Mouse (Mus musculus): ENCODE measurements around the gene Dnmt3a. TPM values are rescaled to one million over a fixed set of nuclear protein-coding genes. Genes with fewer than 3 reads are reported as not detected.

The Dnmt3a gene
- polyA plus RNA-seq, 1 experiment from 2014 or later: 142 TPM

DNA sequence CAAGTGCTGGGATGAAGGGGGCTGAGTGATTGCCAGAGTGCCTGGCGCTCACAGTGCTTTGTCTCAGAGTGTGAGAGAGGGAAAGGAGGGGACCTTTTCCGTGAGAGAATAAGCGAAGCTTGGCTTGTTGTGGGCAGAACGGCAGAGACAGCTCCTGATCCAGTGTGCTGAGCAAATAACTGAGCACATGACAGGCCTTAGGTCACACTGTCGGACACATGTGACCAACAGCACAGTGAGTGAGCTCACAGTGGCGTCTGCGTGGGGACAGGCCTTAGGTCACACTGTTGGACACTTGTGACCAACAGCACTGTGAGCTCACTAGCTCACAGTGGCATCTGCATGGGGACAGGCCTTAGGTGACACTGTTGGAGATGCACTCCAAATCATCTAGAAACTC, 88.7 kb downstream of the Dnmt3a start:
- ATAC-seq (ENCODE audit: insufficient number of reproducible peaks, low FRiP score): no peak
- Histone ChIP-seq H3K4me3 (no peak overlapping the region), H3K4me1 (replicated peaks) (peaks cover 52% of the 10 kb centered on the region), H3K27ac (ENCODE audit: poor library complexity, severe bottlenecking) (no peak overlapping the region; the same call in 1 of the 2 replicates), H3K9ac (no peak overlapping the region), H3K27me3 (replicated peaks) (no peaks in the 10 kb centered on the region), H3K9me3 (replicated peaks) (no peaks in the 10 kb centered on the region), H3K4me2 (no peak overlapping the region), H3K36me3 (peaks cover 55% of the 10 kb centered on the region)
- 73% methylated on average over 7 of the region's 7 CpGs for WGBS

- Histone ChIP-seq H3K27ac (ENCODE audit: poor library complexity, severe bottlenecking) (no peak overlapping the region), H3K36me3 (peaks cover 77% of the 10 kb centered on the region), H3K4me3 (no peak overlapping the region), H3K4me2 (no peak overlapping the region), H3K9ac (no peak overlapping the region), H3K27me3 (replicated peaks) (no peaks in the 10 kb centered on the region), H3K4me1 (replicated peaks) (peaks cover 34% of the 10 kb centered on the region), H3K9me3 (replicated peaks) (no peaks in the 10 kb centered on the region)
- ATAC-seq (ENCODE audit: insufficient number of reproducible peaks, low FRiP score): no peak
- WGBS: 87% methylated on average over 9 of the region's 9 CpGs
These were observed 91.3 kb downstream of the Dnmt3a start for GRCm38 (mm10) chr12:3897057-3897545.

DNA sequence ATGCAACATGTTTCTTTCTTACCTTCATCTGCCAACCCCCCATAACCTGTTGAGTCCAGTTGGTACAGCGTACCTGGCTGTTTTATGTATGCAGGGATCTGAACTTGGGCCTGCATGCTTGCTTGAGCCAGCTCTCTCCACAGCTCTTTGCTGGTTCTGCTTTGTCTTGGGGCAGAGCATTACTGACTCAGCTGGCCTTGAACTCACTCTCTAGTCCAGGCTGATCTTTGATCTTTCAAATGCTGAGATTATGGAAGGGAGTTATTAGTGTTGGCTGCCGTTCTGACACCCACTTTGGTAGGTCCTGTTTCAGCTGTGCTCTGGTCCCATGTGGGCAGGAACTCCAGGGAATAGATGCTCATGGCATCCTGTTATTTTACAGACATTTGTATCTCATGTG, 93.0 kb downstream of the Dnmt3a start:
- H3K9me3 ChIP-seq (replicated peaks): no peaks in the 10 kb centered on the region
- peaks cover 17% of the 10 kb centered on the region for H3K4me1 ChIP-seq (replicated peaks)
- ATAC-seq (ENCODE audit: insufficient number of reproducible peaks, low FRiP score): no peak
- no peak overlapping the region for H3K4me3 ChIP-seq
- H3K27me3 ChIP-seq (replicated peaks): no peaks in the 10 kb centered on the region
- H3K27ac ChIP-seq (ENCODE audit: poor library complexity, severe bottlenecking): no peak overlapping the region
- H3K9ac ChIP-seq: no peak overlapping the region
- H3K36me3 ChIP-seq: peaks cover 94% of the 10 kb centered on the region
- no peak overlapping the region for H3K4me2 ChIP-seq
- 95% methylated on average over 2 of the region's 2 CpGs for WGBS

DNA sequence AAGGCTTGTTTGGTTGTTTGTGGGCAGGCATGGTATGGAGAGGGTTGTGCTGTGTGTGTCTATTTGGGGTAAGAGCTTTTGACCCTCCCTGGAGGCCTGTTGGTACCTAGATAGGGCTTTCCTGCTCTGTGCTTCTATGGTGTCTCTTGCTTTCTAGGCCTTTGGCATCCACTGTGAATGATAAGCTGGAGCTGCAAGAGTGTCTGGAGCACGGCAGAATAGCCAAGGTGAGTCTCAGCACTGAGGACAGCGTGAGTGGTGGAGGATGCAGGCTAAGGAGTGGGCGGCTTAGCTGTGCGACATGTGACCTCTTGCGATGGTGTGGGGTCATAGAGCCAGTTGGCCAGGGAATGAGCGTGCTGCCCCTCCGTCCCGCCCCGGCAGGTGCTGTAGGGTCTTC, 99.6 kb downstream of the Dnmt3a start:
- Histone ChIP-seq H3K4me2 (no peak overlapping the region), H3K9ac (no peak overlapping the region), H3K4me1 (replicated peaks) (0 out of 2 replicates have a peak, but pooled peaks cover 5% of the 10 kb centered on the region), H3K4me3 (no peak overlapping the region), H3K36me3 (peaks cover 91% of the 10 kb centered on the region), H3K27ac (ENCODE audit: poor library complexity, severe bottlenecking) (no peak overlapping the region), H3K9me3 (replicated peaks) (no peaks in the 10 kb centered on the region), H3K27me3 (replicated peaks) (no peaks in the 10 kb centered on the region)
- ATAC-seq (ENCODE audit: insufficient number of reproducible peaks, low FRiP score): no peak
- WGBS: 84% methylated on average over 9 of the region's 9 CpGs

DNA sequence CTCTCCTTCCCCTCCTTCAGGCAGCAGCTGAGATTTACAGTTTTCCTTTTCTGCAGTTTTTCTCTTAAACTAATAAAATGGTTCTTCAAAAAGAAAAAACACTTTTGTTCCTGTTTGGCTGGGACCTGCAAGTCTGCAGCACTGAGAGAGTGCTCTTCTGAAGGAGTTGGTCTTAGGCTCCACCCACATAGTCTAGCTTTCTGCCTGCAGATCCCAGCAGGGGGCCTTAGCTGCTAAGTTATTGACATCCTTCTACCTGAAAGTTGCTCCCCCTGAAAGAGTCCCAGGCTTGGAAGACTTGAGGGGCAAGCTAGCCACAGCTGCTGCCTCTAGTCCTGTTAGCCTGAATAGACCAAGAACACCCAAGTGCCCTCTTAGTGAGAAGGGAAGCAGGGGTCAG, 100.5 kb downstream of the Dnmt3a start:
- Histone ChIP-seq H3K36me3 (peaks cover 93% of the 10 kb centered on the region), H3K27me3 (replicated peaks) (no peaks in the 10 kb centered on the region), H3K4me3 (no peak overlapping the region), H3K4me2 (no peak overlapping the region), H3K9ac (no peak overlapping the region), H3K4me1 (replicated peaks) (0 out of 2 replicates have a peak, but pooled peaks cover 5% of the 10 kb centered on the region), H3K9me3 (replicated peaks) (no peaks in the 10 kb centered on the region), H3K27ac (ENCODE audit: poor library complexity, severe bottlenecking) (no peak overlapping the region)
- ATAC-seq (ENCODE audit: insufficient number of reproducible peaks, low FRiP score): no peak

DNA sequence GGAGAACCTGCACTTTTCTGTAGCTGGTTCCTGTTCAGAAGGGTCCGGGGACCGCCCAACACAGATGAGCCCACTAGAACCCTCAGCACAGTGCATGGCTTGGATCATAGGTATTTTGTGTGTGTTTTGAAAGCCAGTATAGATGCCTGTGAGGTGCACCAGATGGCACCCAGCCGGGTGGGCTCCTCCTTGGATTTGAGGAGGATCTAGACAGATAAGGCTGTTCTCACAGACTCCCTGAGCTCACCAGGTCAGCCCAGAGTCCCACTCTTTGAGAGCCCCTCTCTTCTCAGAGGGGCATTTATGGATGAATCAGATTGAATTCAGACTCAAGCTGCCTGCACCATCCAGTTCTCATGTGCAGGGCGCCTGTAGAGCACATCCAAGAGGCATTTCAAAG, 101.2 kb downstream of the Dnmt3a start:
- Histone ChIP-seq H3K4me2 (no peak overlapping the region), H3K27ac (ENCODE audit: poor library complexity, severe bottlenecking) (no peak overlapping the region), H3K4me3 (no peak overlapping the region), H3K36me3 (peaks cover 89% of the 10 kb centered on the region), H3K27me3 (replicated peaks) (no peaks in the 10 kb centered on the region), H3K9ac (no peak overlapping the region), H3K4me1 (replicated peaks) (0 out of 2 replicates have a peak, but pooled peaks cover 5% of the 10 kb centered on the region), H3K9me3 (replicated peaks) (no peaks in the 10 kb centered on the region)
- 74% methylated on average over 4 of the region's 4 CpGs for WGBS
- ATAC-seq (ENCODE audit: insufficient number of reproducible peaks, low FRiP score): no peak

GRCm38 (mm10) chr12:3907418-3907817, 101.6 kb downstream of the Dnmt3a start:
- ATAC-seq (ENCODE audit: insufficient number of reproducible peaks, low FRiP score): no peak
- H3K27me3 ChIP-seq (replicated peaks): no peaks in the 10 kb centered on the region
- H3K27ac ChIP-seq (ENCODE audit: poor library complexity, severe bottlenecking): no peak overlapping the region
- H3K4me2 ChIP-seq: no peak overlapping the region
- peaks cover 89% of the 10 kb centered on the region for H3K36me3 ChIP-seq
- H3K9me3 ChIP-seq (replicated peaks): no peaks in the 10 kb centered on the region
- WGBS: 79% methylated on average over 13 of the region's 13 CpGs
- 0 out of 2 replicates have a peak, but pooled peaks cover 5% of the 10 kb centered on the region for H3K4me1 ChIP-seq (replicated peaks)
- no peak overlapping the region for H3K4me3 ChIP-seq
- no peak overlapping the region for H3K9ac ChIP-seq

DNA sequence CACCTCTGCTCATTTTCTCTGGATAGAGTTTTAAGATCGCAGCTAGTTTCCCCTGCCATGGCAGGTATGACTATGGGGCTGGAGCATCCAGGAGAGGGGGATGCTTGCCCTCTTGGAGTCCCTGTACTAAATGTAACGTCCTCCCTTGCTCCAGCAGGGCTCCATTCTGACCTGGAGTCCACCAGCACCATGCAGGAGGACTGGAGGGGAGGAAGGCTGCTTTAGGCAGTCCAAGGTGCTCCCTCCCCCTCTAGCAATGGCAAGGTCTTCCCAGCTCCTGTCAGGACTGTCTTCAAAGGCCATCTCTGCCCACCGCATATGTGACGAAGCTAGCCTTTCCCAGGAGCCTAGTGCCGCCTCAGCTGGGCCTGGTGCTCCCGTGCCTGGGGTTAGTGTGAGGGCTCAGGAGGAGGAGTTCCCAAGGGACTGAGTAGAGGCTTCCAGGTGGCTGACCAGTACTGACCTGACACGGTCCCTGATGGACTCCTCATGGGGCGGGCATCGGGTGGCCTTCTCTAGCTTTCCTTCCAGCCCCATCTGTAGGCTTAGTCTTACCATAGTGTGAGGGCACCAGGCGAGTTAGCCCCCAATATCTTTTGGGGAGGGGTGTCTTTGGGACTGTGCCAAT, 104.8 kb downstream of the Dnmt3a start:
- Histone ChIP-seq H3K4me2 (no peak overlapping the region), H3K4me3 (no peak overlapping the region), H3K9me3 (replicated peaks) (no peaks in the 10 kb centered on the region), H3K36me3 (peaks cover 71% of the 10 kb centered on the region), H3K27ac (ENCODE audit: poor library complexity, severe bottlenecking) (no peak overlapping the region), H3K27me3 (replicated peaks) (no peaks in the 10 kb centered on the region), H3K9ac (no peak overlapping the region), H3K4me1 (replicated peaks) (0 out of 2 replicates have a peak, but pooled peaks cover 5% of the 10 kb centered on the region)
- WGBS: 49% methylated on average over 10 of the region's 10 CpGs
- ATAC-seq (ENCODE audit: insufficient number of reproducible peaks, low FRiP score): peak; percentile 46; the same call in 1 of the 2 replicates

DNA sequence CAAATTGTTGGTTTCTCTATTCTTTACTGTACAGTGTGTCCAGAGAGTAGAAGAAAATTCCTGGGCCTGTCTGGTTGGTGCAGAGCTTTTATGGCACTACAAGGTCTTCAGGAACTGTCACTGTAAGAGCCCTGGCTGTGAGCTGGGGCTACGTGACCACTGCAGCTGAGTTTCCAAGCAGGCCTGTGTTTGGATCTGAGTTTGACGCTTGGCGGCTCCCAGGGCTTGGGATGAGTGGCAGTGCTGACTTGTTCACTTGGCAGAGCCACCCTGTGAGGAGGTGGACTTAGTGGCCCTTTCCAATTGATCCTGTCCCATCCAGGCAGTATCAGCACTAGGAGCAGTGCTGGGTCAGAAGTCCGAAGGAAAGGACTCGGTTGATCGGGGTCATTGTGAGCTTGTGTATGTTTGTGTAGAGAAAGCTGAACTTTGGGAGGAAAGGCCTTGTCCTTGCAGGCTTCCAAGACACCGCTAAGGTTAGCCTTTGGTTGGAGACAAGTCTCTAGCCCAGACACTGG, 106.1 kb downstream of the Dnmt3a start:
- H3K27ac ChIP-seq (ENCODE audit: poor library complexity, severe bottlenecking): no peak overlapping the region
- peaks cover 57% of the 10 kb centered on the region for H3K36me3 ChIP-seq
- H3K9ac ChIP-seq: no peak overlapping the region
- no peak overlapping the region for H3K4me3 ChIP-seq
- no peaks in the 10 kb centered on the region for H3K9me3 ChIP-seq (replicated peaks)
- no peak overlapping the region for H3K4me2 ChIP-seq
- WGBS: 84% methylated on average over 7 of the region's 7 CpGs
- 0 out of 2 replicates have a peak, but pooled peaks cover 7% of the 10 kb centered on the region for H3K4me1 ChIP-seq (replicated peaks)
- no peaks in the 10 kb centered on the region for H3K27me3 ChIP-seq (replicated peaks)
- ATAC-seq (ENCODE audit: insufficient number of reproducible peaks, low FRiP score): no peak

- no peaks in the 10 kb centered on the region for H3K9me3 ChIP-seq (replicated peaks)
- ATAC-seq (ENCODE audit: insufficient number of reproducible peaks, low FRiP score): no peak
- H3K4me3 ChIP-seq: no peak overlapping the region
- H3K4me2 ChIP-seq: no peak overlapping the region
- H3K27ac ChIP-seq (ENCODE audit: poor library complexity, severe bottlenecking): no peak overlapping the region
- peaks cover 20% of the 10 kb centered on the region for H3K36me3 ChIP-seq
- 70% methylated on average over 3 of the region's 3 CpGs for WGBS
- no peaks in the 10 kb centered on the region for H3K27me3 ChIP-seq (replicated peaks)
- H3K9ac ChIP-seq: no peak overlapping the region
- peaks cover 11% of the 10 kb centered on the region for H3K4me1 ChIP-seq (replicated peaks)
These were observed 110.0 kb downstream of the Dnmt3a start for GRCm38 (mm10) chr12:3915852-3916251.

DNA sequence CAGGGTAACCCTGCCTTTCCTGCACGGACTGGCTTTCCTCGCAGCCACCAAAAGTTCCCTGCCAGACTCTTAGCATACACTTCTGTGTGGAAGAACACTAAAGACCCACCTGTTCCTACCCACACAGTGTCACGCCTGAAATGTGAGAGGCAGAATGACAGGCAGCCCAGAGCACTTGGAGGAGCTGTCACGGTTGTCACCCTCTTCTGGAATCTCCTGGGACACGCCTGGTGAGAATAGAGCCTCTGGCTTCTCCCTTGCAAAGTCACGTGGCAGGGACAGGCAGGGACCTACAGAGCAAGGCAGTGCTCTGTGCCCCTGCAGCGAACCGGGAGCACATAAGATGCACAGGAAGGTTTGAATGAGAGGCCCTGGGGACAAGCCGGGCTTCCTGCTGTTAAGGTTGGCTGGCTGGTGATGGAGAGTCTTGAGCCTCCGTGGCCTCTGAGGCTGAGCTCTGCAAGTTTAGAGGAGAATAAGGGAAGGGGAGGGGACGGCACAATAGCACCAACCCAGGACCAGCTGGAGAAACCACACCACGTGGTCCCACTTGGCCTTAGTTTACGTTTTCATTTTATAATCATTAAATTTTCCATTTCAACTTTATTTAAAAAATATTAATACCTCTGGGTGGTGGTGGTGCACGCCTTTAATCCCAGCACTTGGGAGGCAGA, 112.0 kb downstream of the Dnmt3a start:
- no peak overlapping the region for H3K9ac ChIP-seq
- no peaks in the 10 kb centered on the region for H3K9me3 ChIP-seq (replicated peaks)
- H3K27ac ChIP-seq (ENCODE audit: poor library complexity, severe bottlenecking): no peak overlapping the region
- 19% methylated on average over 14 of the region's 14 CpGs for WGBS
- H3K27me3 ChIP-seq (replicated peaks): no peaks in the 10 kb centered on the region
- no peak overlapping the region for H3K4me3 ChIP-seq
- peaks cover 17% of the 10 kb centered on the region for H3K4me1 ChIP-seq (replicated peaks)
- H3K36me3 ChIP-seq: peaks cover 11% of the 10 kb centered on the region; the same call in 1 of the 2 replicates
- no peak for ATAC-seq (ENCODE audit: insufficient number of reproducible peaks, low FRiP score)
- peak overlapping the region; percentile 36; the same call in 1 of the 2 replicates for H3K4me2 ChIP-seq

All from heart, embryonic 12.5 days (tissue).